Mouse (Mus musculus): ENCODE measurements around the gene Zeb2.

DNA sequence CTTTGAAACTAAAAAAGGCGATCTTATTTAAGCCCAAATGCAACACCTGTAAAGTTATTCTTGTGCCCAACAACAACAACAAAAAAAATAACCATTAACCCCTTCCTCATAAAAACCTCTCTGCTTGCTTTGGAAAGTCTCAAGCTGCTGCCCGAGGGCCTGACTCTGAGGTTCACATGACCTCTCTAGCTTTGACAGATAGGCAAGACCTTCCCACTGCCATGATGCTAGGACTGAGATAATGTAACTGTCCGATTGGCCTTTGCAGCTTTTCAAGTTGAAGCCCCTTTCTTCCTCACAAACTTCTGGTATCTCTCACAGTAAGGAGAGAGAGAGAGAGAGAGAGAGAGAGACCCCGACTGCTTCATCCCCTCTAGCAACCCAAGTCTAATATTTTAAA, 16.2 kb downstream of the Zeb2 start:
- TF ChIP-seq CTCF (IDR thresholded peaks at IDR 0.05; ENCODE audit: low read depth) (no peak), EP300 (IDR thresholded peaks at IDR 0.05; ENCODE audit: low read depth) (no peak)
